Mouse (Mus musculus) stomach, postnatal 0 days (tissue): Measurements from ENCODE around the gene Ppp2r5c. TPM values are rescaled to one million over a fixed set of nuclear protein-coding genes. Genes with fewer than 3 reads are reported as not detected.
A peak's percentile ranks its signal among the peaks of the same experiment; 100 is the strongest.

ENCODE experiments used
- ATAC-seq: fragments of 200-750 bp; cut with Nextera tagmentation; 2 replicates; pipeline ENCODE4 v1.8.0; 2017; ENCODE audit not compliant: low FRiP score, low TSS enrichment
- DNase-seq: peaks from one replicate; pipeline ENCODE4 v3.0.0-alpha.2; 2016; ENCODE audit warnings: low spot score
- H3K27ac ChIP-seq: fragments of 300-500 bp; sonication (generic); replicated peaks from 2 replicates; pipeline ENCODE4 v1.5.1; 2014; ENCODE audit warnings: mild to moderate bottlenecking, control low read depth
- H3K27me3 ChIP-seq: fragments of 300-500 bp; sonication (generic); 2 replicates; pipeline ENCODE4 v1.6.1; 2014; ENCODE audit warnings: low read length; ENCODE audit not compliant: control insufficient read depth, insufficient read depth
- H3K36me3 ChIP-seq: fragments of 300-500 bp; sonication (generic); 2 replicates; pipeline ENCODE4 v1.6.1; 2014; ENCODE audit warnings: low read length, mixed read lengths; ENCODE audit not compliant: control insufficient read depth, insufficient read depth
- H3K4me1 ChIP-seq: fragments of 300-500 bp; sonication (generic); replicated peaks from 2 replicates; pipeline ENCODE4 v1.6.1; 2014; ENCODE audit warnings: antibody characterized with exemption; ENCODE audit not compliant: control insufficient read depth, insufficient read depth
- H3K4me2 ChIP-seq: fragments of 300-500 bp; sonication (generic); replicated peaks from 2 replicates; pipeline ENCODE4 v1.6.1; 2014; ENCODE audit warnings: low read depth, mild to moderate bottlenecking, control low read depth, moderate library complexity
- H3K4me3 ChIP-seq: fragments of 300-500 bp; sonication (generic); 2 replicates; pipeline ENCODE4 v1.5.1; 2014; ENCODE audit warnings: low read depth, low read length, control low read depth
- H3K9ac ChIP-seq: fragments of 300-500 bp; sonication (generic); 2 replicates; pipeline ENCODE4 v1.6.1; 2014; ENCODE audit warnings: mild to moderate bottlenecking, low read length, control low read depth, mixed read lengths
- H3K9me3 ChIP-seq: fragments of 300-500 bp; sonication (generic); 2 replicates; pipeline ENCODE4 v1.6.1; 2016; ENCODE audit warnings: low read length; ENCODE audit not compliant: control insufficient read depth
- CTCF ChIP-seq: IDR thresholded peaks from 2 replicates; pipeline ENCODE4 v1.5.1; 2016; ENCODE audit warnings: antibody characterized with exemption, low read depth, mild to moderate bottlenecking, moderate library complexity
- EP300 ChIP-seq: optimal IDR thresholded peaks from 2 replicates; pipeline ENCODE3; 2016; ENCODE audit warnings: antibody characterized with exemption
- WGBS: fragments of 180-500 bp; shearing (Covaris S2); extraction: QIAGEN DNeasy Blood & Tissue Kit; methylation state at CpG from one replicate; pipeline ENCODE4 v1.1.7; 2014; 5-methylcytosine and 5-hydroxymethylcytosine counted together
- polyA plus RNA-seq: library from polyadenylated mRNA; unstranded; fragments of >200 nt; fragmentation: Nextera tagmentation; extraction: Ambion mirVana; gene quantifications from 2 replicates; pipeline ENCODE4 v1.2.1, GENCODE M21; 2015

Ppp2r5c gene
- polyA plus RNA-seq, 1 experiment from 2014 or later = 113 TPM

- H3K27me3 ChIP-seq = no peaks in the 10 kb centered on the region
- H3K4me1 ChIP-seq = no peaks in the 10 kb centered on the region
- whole genome bisulfite sequencing = 43% methylated on average over 28 of the region's 28 CpGs
- H3K4me3 ChIP-seq = no peak overlapping the region
- H3K4me2 ChIP-seq = peak overlapping the region; percentile 5; the same call in 1 of the 2 replicates
- H3K9me3 ChIP-seq = no peaks in the 10 kb centered on the region
- ATAC-seq (no peak), DNase-seq (peak; percentile 37)
- TF ChIP-seq CTCF (no peak), EP300 (no peak)
- H3K27ac ChIP-seq = no peak overlapping the region; the same call in 1 of the 2 replicates
- no peak overlapping the region for H3K9ac ChIP-seq
- H3K36me3 ChIP-seq = no peaks in the 10 kb centered on the region
Measured at GRCm38 (mm10) chr12:110417023-110417986, 29.6 kb upstream of the Ppp2r5c start.

GRCm38 (mm10) chr12:110417987-110418734 lies 28.8 kb upstream of the Ppp2r5c start:
- DNase-seq = peak; percentile 93
- peak; percentile 92 for ATAC-seq
- Histone ChIP-seq H3K4me3 (no peak overlapping the region), H3K4me1 (no peaks in the 10 kb centered on the region), H3K9ac (no peak overlapping the region), H3K9me3 (no peaks in the 10 kb centered on the region), H3K27ac (peak overlapping the region; percentile 63), H3K4me2 (no peak overlapping the region), H3K27me3 (no peaks in the 10 kb centered on the region), H3K36me3 (no peaks in the 10 kb centered on the region)
- no peak for TF ChIP-seq CTCF
- TF ChIP-seq EP300 = no peak
- WGBS = 38% methylated on average over 20 of the region's 20 CpGs

- H3K4me1 ChIP-seq = no peaks in the 10 kb centered on the region
- peak; percentile 36 for DNase-seq
- H3K27me3 ChIP-seq = no peaks in the 10 kb centered on the region
- TF ChIP-seq CTCF (peak; percentile 79), EP300 (no peak)
- H3K36me3 ChIP-seq = no peaks in the 10 kb centered on the region
- WGBS = 26% methylated on average over 7 of the region's 8 CpGs
- H3K9ac ChIP-seq = no peak overlapping the region
- no peaks in the 10 kb centered on the region for H3K9me3 ChIP-seq
- peak overlapping the region; percentile 63 for H3K27ac ChIP-seq
- H3K4me3 ChIP-seq = no peak overlapping the region
- no peak overlapping the region for H3K4me2 ChIP-seq
- ATAC-seq = peak; percentile 16
Measured at GRCm38 (mm10) chr12:110418735-110419350, 28.1 kb upstream of the Ppp2r5c start.

- Histone ChIP-seq H3K9me3 (no peaks in the 10 kb centered on the region), H3K4me3 (no peak overlapping the region), H3K27me3 (no peaks in the 10 kb centered on the region), H3K4me1 (no peaks in the 10 kb centered on the region), H3K36me3 (no peaks in the 10 kb centered on the region), H3K4me2 (no peak overlapping the region), H3K9ac (no peak overlapping the region), H3K27ac (no peak overlapping the region)
- 38% methylated on average over 2 of the region's 2 CpGs for WGBS
- ATAC-seq (peak; percentile 67), DNase-seq (peak; percentile 59)
- TF ChIP-seq CTCF (no peak), EP300 (no peak)
Measured at GRCm38 (mm10) chr12:110419879-110420278, 27.0 kb upstream of the Ppp2r5c start.

- Histone ChIP-seq H3K4me2 (no peak overlapping the region), H3K27ac (no peak overlapping the region), H3K4me1 (no peaks in the 10 kb centered on the region), H3K27me3 (no peaks in the 10 kb centered on the region), H3K4me3 (no peak overlapping the region), H3K9ac (no peak overlapping the region), H3K36me3 (no peaks in the 10 kb centered on the region), H3K9me3 (no peaks in the 10 kb centered on the region)
- no peak for DNase-seq
- ATAC-seq = no peak
- 42% methylated on average over 2 of the region's 3 CpGs for WGBS
- no peak for TF ChIP-seq CTCF
- no peak for TF ChIP-seq EP300
Measured at GRCm38 (mm10) chr12:110421361-110421760, 25.6 kb upstream of the Ppp2r5c start.
